Mouse (Mus musculus): ENCODE results near the gene Cd27. TPM values are rescaled to one million over a fixed set of nuclear protein-coding genes. Genes with fewer than 3 reads are reported as not detected.

The Cd27 gene
- polyA plus RNA-seq, 1 experiment from 2014 or later = 2.3 TPM

DNA sequence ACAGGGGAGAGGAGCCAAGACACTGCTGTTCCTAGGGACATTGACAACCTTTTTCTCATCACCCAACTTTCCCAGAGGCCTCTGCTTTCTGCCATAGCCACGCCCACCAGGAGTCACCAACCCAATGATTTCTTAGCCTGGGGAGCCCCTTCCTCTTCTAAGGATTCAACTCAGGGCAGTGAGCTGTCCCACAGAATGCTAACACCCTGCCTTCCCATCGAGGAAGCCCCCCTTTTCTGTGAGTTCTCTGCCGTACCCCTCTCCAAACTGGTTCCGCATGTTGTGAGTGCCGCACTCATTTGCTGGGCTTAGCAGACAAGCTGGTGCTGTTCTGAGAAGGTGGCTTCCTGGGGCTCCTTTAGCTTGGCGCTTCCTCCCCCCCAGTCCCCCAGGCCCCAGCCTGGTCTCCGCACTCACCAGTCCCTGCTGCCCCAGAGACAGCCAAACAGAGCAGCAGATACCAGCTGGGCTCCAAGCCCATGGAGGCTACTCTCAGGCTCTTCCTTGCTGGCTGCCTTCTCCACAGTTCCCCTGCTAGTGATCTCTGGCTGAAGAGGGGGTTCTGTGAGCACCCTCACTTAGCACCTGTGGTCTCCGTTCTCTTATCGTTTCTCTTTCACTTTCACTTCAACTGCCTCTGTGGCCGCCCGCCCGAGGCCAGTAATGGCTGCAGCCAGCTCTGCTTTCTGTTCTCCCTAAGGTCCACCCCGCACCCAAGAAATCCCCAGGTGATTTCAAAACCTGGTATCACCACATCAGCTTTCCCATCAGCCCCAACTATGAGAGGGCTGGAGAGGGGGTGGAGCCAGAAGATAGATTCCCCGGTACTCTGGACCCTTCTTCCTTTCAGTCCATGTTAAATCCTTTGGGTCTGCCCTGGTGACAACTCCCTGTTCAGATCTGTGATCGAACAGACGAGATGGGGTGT lies 5.4 kb downstream of the Cd27 start, which contains the start of gene Tapbpl:
Gene Tapbpl, minus strand, starts transcription at position 744 of the 928 bp plus-strand sequence.
- Histone ChIP-seq H3K27me3 (ENCODE audit: control insufficient read depth, insufficient read depth, low read length) (no peaks in the 10 kb centered on the region), H3K36me3 (ENCODE audit: control insufficient read depth, insufficient read depth, low read length) (no peaks in the 10 kb centered on the region), H3K4me1 (replicated peaks; ENCODE audit: control insufficient read depth, insufficient read depth, low read length) (peaks cover 12% of the 10 kb centered on the region; the same call in 1 of the 2 replicates), H3K9me3 (ENCODE audit: control insufficient read depth, low read length) (no peaks in the 10 kb centered on the region), H3K4me2 (ENCODE audit: low read depth, low read length, severe bottlenecking) (peak within 1 kb of the TSS; percentile 60), H3K9ac (ENCODE audit: low read length) (peak within 1 kb of the TSS; percentile 64), H3K27ac (ENCODE audit: low read depth, low read length) (no peak within 1 kb of the TSS; the same call in 1 of the 2 replicates), H3K4me3 (ENCODE audit: low read depth, low read length) (peak within 1 kb of the TSS; percentile 32)
- DNase-seq (ENCODE audit: low spot score) (peak; percentile 58), ATAC-seq (replicated peaks; ENCODE audit: low FRiP score) (peak; percentile 63)
- WGBS = 15% methylated on average over 16 of the region's 16 CpGs

DNA sequence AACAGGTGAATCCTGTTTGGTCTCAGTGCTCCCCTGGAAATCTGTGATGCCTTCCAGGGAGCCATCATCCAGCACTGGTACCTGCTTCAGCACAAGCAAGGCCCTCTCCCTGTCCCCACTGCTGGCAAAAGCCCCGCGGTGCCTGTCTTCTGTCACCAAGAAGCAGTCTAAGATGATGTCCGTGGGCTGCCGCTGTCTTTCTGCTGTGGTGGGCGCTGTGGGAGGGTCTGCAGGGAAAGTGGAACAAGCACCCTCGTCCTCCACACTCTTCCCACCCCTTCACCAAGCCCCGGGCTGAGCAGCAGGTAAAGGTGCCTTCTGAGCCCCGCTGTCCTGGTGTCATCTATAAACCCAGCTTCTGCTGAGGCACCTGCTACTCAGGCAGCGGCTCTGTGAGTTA lies 6.2 kb downstream of the Cd27 start:
- H3K27me3 ChIP-seq (ENCODE audit: control insufficient read depth, insufficient read depth, low read length) = no peaks in the 10 kb centered on the region
- DNase-seq (ENCODE audit: low spot score) (no peak), ATAC-seq (replicated peaks; ENCODE audit: low FRiP score) (0 out of 2 replicates have a peak, but pooled peaks have one; percentile 29)
- H3K4me2 ChIP-seq (ENCODE audit: low read depth, low read length, severe bottlenecking) = no peak overlapping the region
- H3K36me3 ChIP-seq (ENCODE audit: control insufficient read depth, insufficient read depth, low read length) = no peaks in the 10 kb centered on the region
- H3K9ac ChIP-seq (ENCODE audit: low read length) = no peak overlapping the region
- no peak overlapping the region for H3K4me3 ChIP-seq (ENCODE audit: low read depth, low read length)
- 61% methylated on average over 9 of the region's 9 CpGs for WGBS
- H3K9me3 ChIP-seq (ENCODE audit: control insufficient read depth, low read length) = no peaks in the 10 kb centered on the region
- H3K4me1 ChIP-seq (replicated peaks; ENCODE audit: control insufficient read depth, insufficient read depth, low read length) = peaks cover 12% of the 10 kb centered on the region; the same call in 1 of the 2 replicates
- no peak overlapping the region for H3K27ac ChIP-seq (ENCODE audit: low read depth, low read length)

DNA sequence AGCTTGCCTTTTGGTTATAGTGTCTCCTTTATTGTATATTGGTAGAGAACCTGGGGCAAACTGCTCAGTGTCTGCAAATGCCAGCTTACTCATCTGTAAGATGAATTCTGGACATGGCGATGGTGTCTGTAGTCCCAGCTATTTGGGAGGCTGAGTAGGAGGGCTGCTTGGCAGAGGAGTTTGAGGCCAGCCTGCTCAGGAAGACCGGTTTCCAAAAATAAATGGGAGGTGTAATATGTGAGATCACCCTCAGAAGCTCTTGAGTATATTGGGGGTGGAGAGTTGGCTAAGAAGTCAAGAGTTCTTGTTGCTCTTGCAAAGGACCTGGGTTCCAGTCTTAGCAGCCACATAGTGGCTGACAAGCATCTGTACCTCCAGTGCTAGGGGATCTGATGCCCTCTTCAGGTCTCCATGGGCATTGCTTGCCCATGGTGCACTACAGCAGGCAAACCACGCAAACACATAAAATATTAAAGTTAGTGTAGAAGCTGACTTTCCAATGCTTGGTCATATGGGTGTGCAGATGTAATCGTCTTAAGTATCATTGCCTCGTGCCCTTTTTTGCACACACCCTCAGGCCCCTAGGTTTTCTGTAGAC lies 11.2 kb downstream of the Cd27 start:
- Histone ChIP-seq H3K27ac (ENCODE audit: low read depth, low read length) (no peak overlapping the region), H3K36me3 (ENCODE audit: control insufficient read depth, insufficient read depth, low read length) (no peaks in the 10 kb centered on the region), H3K9ac (ENCODE audit: low read length) (no peak overlapping the region), H3K4me1 (replicated peaks; ENCODE audit: control insufficient read depth, insufficient read depth, low read length) (peaks cover 1% of the 10 kb centered on the region; the same call in 1 of the 2 replicates), H3K9me3 (ENCODE audit: control insufficient read depth, low read length) (no peaks in the 10 kb centered on the region), H3K4me2 (ENCODE audit: low read depth, low read length, severe bottlenecking) (no peak overlapping the region), H3K27me3 (ENCODE audit: control insufficient read depth, insufficient read depth, low read length) (no peaks in the 10 kb centered on the region), H3K4me3 (ENCODE audit: low read depth, low read length) (no peak overlapping the region)
- WGBS = 85% methylated on average over 5 of the region's 5 CpGs
- DNase-seq (ENCODE audit: low spot score) = peak; percentile 4
- no peak for ATAC-seq (replicated peaks; ENCODE audit: low FRiP score)

DNA sequence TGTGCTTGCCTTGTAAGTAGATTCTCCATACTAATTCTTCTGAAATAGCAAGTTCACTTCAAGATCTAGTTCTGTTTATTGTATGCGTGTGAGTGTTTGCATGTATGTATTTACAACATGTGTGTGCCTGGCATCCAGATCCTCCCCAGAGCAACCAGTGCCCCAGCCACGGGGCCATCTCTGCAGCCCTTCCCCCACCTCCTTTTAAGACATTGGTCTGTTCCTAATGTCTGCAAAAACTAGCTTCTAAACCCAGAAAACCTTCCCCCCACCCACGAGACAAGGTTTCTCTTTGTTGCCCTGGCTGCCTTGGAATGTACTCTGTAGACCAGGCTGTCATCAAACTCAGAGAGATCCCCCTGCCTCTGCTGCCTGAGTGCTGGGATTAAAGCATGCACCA lies 14.2 kb downstream of the Cd27 start:
- H3K27me3 ChIP-seq (ENCODE audit: control insufficient read depth, insufficient read depth, low read length) = no peaks in the 10 kb centered on the region
- DNase-seq (ENCODE audit: low spot score) (peak; percentile 16), ATAC-seq (replicated peaks; ENCODE audit: low FRiP score) (no peak)
- H3K4me3 ChIP-seq (ENCODE audit: low read depth, low read length) = no peak overlapping the region
- H3K4me1 ChIP-seq (replicated peaks; ENCODE audit: control insufficient read depth, insufficient read depth, low read length) = no peaks in the 10 kb centered on the region
- H3K36me3 ChIP-seq (ENCODE audit: control insufficient read depth, insufficient read depth, low read length) = no peaks in the 10 kb centered on the region
- no peak overlapping the region for H3K9ac ChIP-seq (ENCODE audit: low read length)
- 82% methylated on average over 3 of the region's 3 CpGs for WGBS
- H3K9me3 ChIP-seq (ENCODE audit: control insufficient read depth, low read length) = no peaks in the 10 kb centered on the region
- no peak overlapping the region for H3K4me2 ChIP-seq (ENCODE audit: low read depth, low read length, severe bottlenecking)
- no peak overlapping the region for H3K27ac ChIP-seq (ENCODE audit: low read depth, low read length)

DNA sequence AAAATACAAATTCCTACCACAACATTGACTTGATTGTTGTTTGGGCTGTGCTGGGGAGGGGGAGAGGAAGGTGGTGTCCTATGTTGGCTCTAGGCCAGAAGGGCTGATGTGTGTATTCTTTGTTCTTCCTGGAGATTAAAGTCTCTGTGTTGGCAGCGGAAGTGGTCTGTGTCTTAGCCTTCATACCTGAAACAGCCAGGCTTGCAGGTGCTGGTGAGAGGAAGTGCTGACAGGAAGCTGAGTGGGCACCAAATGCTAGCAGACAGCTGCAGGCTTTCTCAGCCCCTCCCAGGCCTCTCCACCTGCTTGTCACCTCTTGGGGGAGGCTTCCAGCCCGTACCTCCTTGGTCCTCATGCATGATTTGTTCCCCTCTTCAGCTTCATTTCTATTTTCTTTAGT lies 14.7 kb downstream of the Cd27 start:
- H3K4me3 ChIP-seq (ENCODE audit: low read depth, low read length) = no peak overlapping the region
- ATAC-seq (replicated peaks; ENCODE audit: low FRiP score) = no peak

DNA sequence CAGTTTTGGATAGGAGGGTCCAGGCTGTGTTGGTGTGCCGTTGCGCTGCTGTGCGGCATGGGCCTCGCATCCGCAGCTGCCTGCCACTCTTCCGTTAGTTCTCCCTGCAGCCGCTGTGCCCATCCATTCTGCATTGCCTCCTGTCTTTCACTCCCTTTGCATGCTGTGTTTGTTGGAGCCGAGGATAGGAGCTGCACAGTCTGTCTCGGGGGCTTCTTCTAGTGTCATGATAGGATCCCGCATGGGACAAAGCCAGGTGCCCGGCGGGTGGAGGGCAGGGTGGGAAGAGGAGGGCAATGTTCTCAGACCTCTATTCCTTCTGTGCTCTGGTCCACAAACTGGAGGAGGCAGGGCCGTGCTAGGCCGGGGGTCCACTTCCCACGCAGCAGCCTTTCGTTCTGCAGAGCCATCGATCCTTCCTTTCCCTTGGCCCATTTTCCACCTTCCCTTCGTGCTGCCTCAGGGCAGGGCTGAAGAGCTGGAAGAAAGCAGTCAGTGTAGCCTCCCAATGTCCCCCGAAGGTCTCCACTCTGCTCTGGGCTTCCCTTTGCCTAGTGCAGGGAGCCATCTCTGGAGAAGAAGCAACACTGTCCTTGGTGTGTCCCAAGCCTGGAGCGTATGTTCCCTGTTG lies 15.6 kb downstream of the Cd27 start:
- H3K27ac ChIP-seq (ENCODE audit: low read depth, low read length) = no peak overlapping the region
- no peaks in the 10 kb centered on the region for H3K9me3 ChIP-seq (ENCODE audit: control insufficient read depth, low read length)
- no peaks in the 10 kb centered on the region for H3K27me3 ChIP-seq (ENCODE audit: control insufficient read depth, insufficient read depth, low read length)
- no peaks in the 10 kb centered on the region for H3K36me3 ChIP-seq (ENCODE audit: control insufficient read depth, insufficient read depth, low read length)
- ATAC-seq (replicated peaks; ENCODE audit: low FRiP score) (no peak), DNase-seq (ENCODE audit: low spot score) (peak; percentile 44)
- no peak overlapping the region for H3K4me3 ChIP-seq (ENCODE audit: low read depth, low read length)
- WGBS = 90% methylated on average over 20 of the region's 20 CpGs
- no peaks in the 10 kb centered on the region for H3K4me1 ChIP-seq (replicated peaks; ENCODE audit: control insufficient read depth, insufficient read depth, low read length)
- H3K9ac ChIP-seq (ENCODE audit: low read length) = no peak overlapping the region
- H3K4me2 ChIP-seq (ENCODE audit: low read depth, low read length, severe bottlenecking) = no peak overlapping the region

More for the DNA sequence above, 14.7 kb downstream of the Cd27 start:
- Histone ChIP-seq H3K9ac (ENCODE audit: low read length) (no peak overlapping the region), H3K27ac (ENCODE audit: low read depth, low read length) (no peak overlapping the region), H3K9me3 (ENCODE audit: control insufficient read depth, low read length) (no peaks in the 10 kb centered on the region), H3K4me1 (replicated peaks; ENCODE audit: control insufficient read depth, insufficient read depth, low read length) (no peaks in the 10 kb centered on the region), H3K4me2 (ENCODE audit: low read depth, low read length, severe bottlenecking) (no peak overlapping the region), H3K27me3 (ENCODE audit: control insufficient read depth, insufficient read depth, low read length) (no peaks in the 10 kb centered on the region), H3K36me3 (ENCODE audit: control insufficient read depth, insufficient read depth, low read length) (no peaks in the 10 kb centered on the region)
- WGBS = 74% methylated on average over 2 of the region's 2 CpGs
- peak; percentile 25 for DNase-seq (ENCODE audit: low spot score)

DNA sequence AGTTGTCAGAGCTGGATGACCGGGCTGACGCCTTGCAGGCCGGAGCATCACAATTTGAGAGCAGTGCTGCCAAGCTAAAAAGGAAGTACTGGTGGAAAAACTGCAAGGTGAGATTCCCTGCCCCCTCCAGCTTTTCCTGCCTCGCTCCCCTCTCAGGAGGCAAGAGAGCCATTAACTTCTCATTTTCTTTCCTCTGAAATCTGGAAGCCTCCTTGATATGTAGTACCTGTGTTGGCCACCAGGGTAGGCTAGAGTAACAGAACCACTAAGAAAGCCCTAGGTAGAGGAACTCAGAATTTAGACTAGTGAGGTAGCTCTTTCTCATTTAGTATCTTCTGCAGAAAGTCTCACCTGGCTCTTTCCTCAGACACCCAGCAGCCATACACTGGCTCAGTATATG lies 17.8 kb downstream of the Cd27 start:
- Histone ChIP-seq H3K4me3 (ENCODE audit: low read depth, low read length) (no peak overlapping the region), H3K36me3 (ENCODE audit: control insufficient read depth, insufficient read depth, low read length) (no peaks in the 10 kb centered on the region), H3K4me1 (replicated peaks; ENCODE audit: control insufficient read depth, insufficient read depth, low read length) (no peaks in the 10 kb centered on the region; the same call in 1 of the 2 replicates), H3K27me3 (ENCODE audit: control insufficient read depth, insufficient read depth, low read length) (no peaks in the 10 kb centered on the region), H3K9me3 (ENCODE audit: control insufficient read depth, low read length) (no peaks in the 10 kb centered on the region), H3K27ac (ENCODE audit: low read depth, low read length) (no peak overlapping the region), H3K4me2 (ENCODE audit: low read depth, low read length, severe bottlenecking) (no peak overlapping the region), H3K9ac (ENCODE audit: low read length) (no peak overlapping the region)
- ATAC-seq (replicated peaks; ENCODE audit: low FRiP score) (no peak), DNase-seq (ENCODE audit: low spot score) (peak; percentile 50)
- WGBS = 84% methylated on average over 4 of the region's 4 CpGs

DNA sequence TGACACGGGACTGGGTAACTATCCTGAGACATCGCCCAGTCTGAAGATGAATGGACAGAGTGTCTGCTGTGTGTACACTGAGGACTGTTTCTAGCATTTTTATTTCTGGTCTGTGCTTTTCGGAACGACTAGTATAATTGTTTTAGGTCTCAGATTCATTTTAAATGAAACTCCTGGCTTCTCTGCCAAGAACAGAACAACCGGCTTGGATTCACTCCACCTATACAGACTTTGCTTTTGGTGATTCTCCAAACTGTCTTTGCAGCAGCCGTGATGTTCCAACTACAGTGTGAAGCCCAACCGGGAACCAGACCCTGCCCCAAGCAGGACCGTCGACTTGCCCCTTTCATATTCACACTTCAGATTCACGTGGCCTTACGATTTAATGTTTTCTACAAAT lies 18.9 kb downstream of the Cd27 start:
- Histone ChIP-seq H3K9ac (ENCODE audit: low read length) (no peak overlapping the region), H3K9me3 (ENCODE audit: control insufficient read depth, low read length) (no peaks in the 10 kb centered on the region), H3K4me1 (replicated peaks; ENCODE audit: control insufficient read depth, insufficient read depth, low read length) (no peaks in the 10 kb centered on the region; the same call in 1 of the 2 replicates), H3K4me3 (ENCODE audit: low read depth, low read length) (no peak overlapping the region), H3K27me3 (ENCODE audit: control insufficient read depth, insufficient read depth, low read length) (no peaks in the 10 kb centered on the region), H3K36me3 (ENCODE audit: control insufficient read depth, insufficient read depth, low read length) (no peaks in the 10 kb centered on the region), H3K4me2 (ENCODE audit: low read depth, low read length, severe bottlenecking) (no peak overlapping the region), H3K27ac (ENCODE audit: low read depth, low read length) (no peak overlapping the region)
- 92% methylated on average over 11 of the region's 11 CpGs for WGBS
- peak; percentile 14 for DNase-seq (ENCODE audit: low spot score)
- ATAC-seq (replicated peaks; ENCODE audit: low FRiP score) = no peak
